Mouse (Mus musculus): Measurements from ENCODE around the gene Zfp384. TPM values are rescaled to one million over a fixed set of nuclear protein-coding genes. Genes with fewer than 3 reads are reported as not detected.
A peak's percentile ranks its signal among the peaks of the same experiment; 100 is the strongest.

The Zfp384 gene
- polyA plus RNA-seq, 1 experiment from 2014 or later, result 10.8 TPM

DNA sequence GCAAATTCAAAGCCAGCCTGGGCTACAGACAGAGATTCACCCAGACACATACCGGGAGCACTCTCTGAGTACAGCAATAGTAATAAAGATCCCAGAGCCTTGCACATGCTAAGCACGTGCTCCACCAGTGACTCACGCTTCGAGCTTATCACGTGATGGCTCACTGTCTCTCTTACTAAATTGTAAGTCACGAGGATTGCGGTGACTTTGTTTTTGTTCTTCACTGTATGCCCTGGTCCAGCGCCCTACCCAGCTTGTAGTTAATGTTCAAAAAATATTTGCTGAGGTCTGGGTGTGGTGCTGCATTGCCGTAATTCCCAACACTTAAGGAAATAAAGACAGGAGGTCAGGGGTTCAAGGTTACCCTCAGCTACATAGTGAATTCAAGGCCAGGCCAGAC is 15.6 kb upstream of the Zfp384 start:
- DNase-seq (ENCODE audit: low spot score), result no peak
- Histone ChIP-seq H3K9me3 (ENCODE audit: control insufficient read depth, low read length) (peaks cover 4% of the 10 kb centered on the region; the same call in 1 of the 2 replicates), H3K4me2 (ENCODE audit: low read length) (no peak overlapping the region), H3K4me1 (replicated peaks; ENCODE audit: control insufficient read depth, insufficient read depth, low read length) (peaks cover 9% of the 10 kb centered on the region; the same call in 1 of the 2 replicates), H3K4me3 (ENCODE audit: low read depth, low read length) (no peak overlapping the region), H3K27ac (ENCODE audit: low read depth) (no peak overlapping the region), H3K36me3 (ENCODE audit: control insufficient read depth, insufficient read depth, low read length) (no peaks in the 10 kb centered on the region), H3K27me3 (replicated peaks; ENCODE audit: control insufficient read depth, insufficient read depth, low read length) (peaks cover 48% of the 10 kb centered on the region), H3K9ac (ENCODE audit: low read length) (no peak overlapping the region)
- ATAC-seq (replicated peaks; ENCODE audit: low FRiP score, low TSS enrichment, low read depth), result peak; percentile 21; the same call in 1 of the 2 replicates
- 74% methylated on average over 9 of the region's 9 CpGs for WGBS

DNA sequence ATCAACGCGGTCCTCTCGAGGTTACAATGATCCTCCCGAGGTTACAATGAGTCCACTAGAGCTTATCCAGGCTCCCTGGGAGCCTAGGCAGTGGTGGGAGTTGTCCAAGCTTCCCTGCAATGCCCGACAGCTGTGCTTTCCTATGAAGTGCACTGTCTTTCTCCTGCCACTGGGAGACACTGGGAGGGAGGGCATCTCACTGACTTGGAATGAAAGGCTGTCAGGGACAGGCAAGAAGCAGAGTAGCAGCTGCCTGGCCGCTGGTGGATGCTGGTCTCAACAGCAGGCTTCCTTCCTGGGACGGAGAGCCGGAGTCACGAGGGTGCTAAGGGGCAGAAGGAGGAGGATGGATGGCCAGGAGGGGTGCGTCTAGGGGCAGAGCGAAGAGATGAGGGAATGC is 15.1 kb upstream of the Zfp384 start:
- H3K4me1 ChIP-seq (replicated peaks; ENCODE audit: control insufficient read depth, insufficient read depth, low read length), result peaks cover 9% of the 10 kb centered on the region; the same call in 1 of the 2 replicates
- H3K4me3 ChIP-seq (ENCODE audit: low read depth, low read length), result no peak overlapping the region
- DNase-seq (ENCODE audit: low spot score) (peak; percentile 58), ATAC-seq (replicated peaks; ENCODE audit: low FRiP score, low TSS enrichment, low read depth) (no peak)
- no peaks in the 10 kb centered on the region for H3K36me3 ChIP-seq (ENCODE audit: control insufficient read depth, insufficient read depth, low read length)
- H3K9me3 ChIP-seq (ENCODE audit: control insufficient read depth, low read length), result peaks cover 4% of the 10 kb centered on the region; the same call in 1 of the 2 replicates
- H3K4me2 ChIP-seq (ENCODE audit: low read length), result peak overlapping the region; percentile 1; the same call in 1 of the 2 replicates
- no peak overlapping the region for H3K9ac ChIP-seq (ENCODE audit: low read length)
- H3K27me3 ChIP-seq (replicated peaks; ENCODE audit: control insufficient read depth, insufficient read depth, low read length), result peaks cover 54% of the 10 kb centered on the region
- H3K27ac ChIP-seq (ENCODE audit: low read depth), result no peak overlapping the region
- WGBS, result 15% methylated on average over 11 of the region's 11 CpGs

DNA sequence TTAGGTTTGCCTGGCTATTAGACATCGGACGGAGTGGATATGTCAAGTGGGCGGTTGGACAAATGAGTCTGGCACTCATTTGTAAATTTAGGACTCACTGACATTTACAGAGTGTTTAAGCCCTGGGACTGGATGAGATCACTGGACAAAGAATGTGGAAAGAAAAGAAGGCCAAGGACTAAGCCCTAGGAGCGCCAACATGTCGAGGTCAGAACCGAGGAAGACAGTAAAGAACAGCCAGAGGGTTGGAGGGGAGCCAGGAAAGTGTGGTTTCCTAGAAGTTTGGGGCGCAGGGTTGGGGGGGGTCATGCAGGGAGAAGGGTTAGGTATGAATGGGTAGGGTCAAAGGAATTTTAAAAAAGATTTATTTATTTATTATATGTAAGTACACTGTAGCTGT is 13.7 kb upstream of the Zfp384 start:
- Histone ChIP-seq H3K9me3 (ENCODE audit: control insufficient read depth, low read length) (peaks cover 2% of the 10 kb centered on the region; the same call in 1 of the 2 replicates), H3K4me1 (replicated peaks; ENCODE audit: control insufficient read depth, insufficient read depth, low read length) (peaks cover 9% of the 10 kb centered on the region; the same call in 1 of the 2 replicates), H3K4me3 (ENCODE audit: low read depth, low read length) (no peak overlapping the region), H3K27ac (ENCODE audit: low read depth) (no peak overlapping the region), H3K9ac (ENCODE audit: low read length) (no peak overlapping the region), H3K27me3 (replicated peaks; ENCODE audit: control insufficient read depth, insufficient read depth, low read length) (peaks cover 67% of the 10 kb centered on the region), H3K4me2 (ENCODE audit: low read length) (no peak overlapping the region), H3K36me3 (ENCODE audit: control insufficient read depth, insufficient read depth, low read length) (no peaks in the 10 kb centered on the region)
- WGBS, result 77% methylated on average over 7 of the region's 7 CpGs
- no peak for ATAC-seq (replicated peaks; ENCODE audit: low FRiP score, low TSS enrichment, low read depth)
- no peak for DNase-seq (ENCODE audit: low spot score)

DNA sequence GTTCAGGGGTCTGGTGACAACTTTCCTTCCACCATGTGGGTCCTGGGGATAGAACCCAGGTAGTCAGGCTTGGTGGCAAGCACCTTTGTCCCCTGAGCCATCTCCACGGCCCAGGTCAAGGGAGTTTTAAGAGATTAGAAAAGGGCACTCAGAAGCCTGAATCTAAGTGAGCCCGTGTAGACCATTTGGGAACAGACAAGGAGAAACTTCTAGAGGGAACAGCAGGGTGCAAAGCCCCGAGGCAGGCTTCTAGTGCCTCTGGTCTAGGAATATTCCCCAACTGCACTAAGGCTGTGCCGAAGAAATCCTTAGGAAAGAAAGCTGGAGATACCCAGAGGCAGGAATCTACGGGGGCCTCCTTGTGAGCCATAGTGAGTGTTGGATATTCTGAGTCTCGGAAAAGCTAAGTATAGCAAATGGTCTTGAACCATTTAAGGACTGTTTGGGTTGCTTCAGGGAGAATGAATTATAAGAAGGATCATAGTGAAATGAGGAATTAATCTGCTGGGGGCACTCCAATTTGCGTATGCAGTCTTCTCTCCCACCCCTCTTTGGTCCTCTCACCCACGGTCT is 13.0 kb upstream of the Zfp384 start:
- DNase-seq (ENCODE audit: low spot score) (no peak), ATAC-seq (replicated peaks; ENCODE audit: low FRiP score, low TSS enrichment, low read depth) (no peak)
- Histone ChIP-seq H3K4me3 (ENCODE audit: low read depth, low read length) (0 out of 2 replicates have a peak overlapping the region, but pooled peaks have one; percentile 49), H3K9ac (ENCODE audit: low read length) (no peak overlapping the region), H3K9me3 (ENCODE audit: control insufficient read depth, low read length) (no peaks in the 10 kb centered on the region), H3K27me3 (replicated peaks; ENCODE audit: control insufficient read depth, insufficient read depth, low read length) (peaks cover 73% of the 10 kb centered on the region), H3K4me2 (ENCODE audit: low read length) (peak overlapping the region; percentile 94), H3K27ac (ENCODE audit: low read depth) (no peak overlapping the region), H3K36me3 (ENCODE audit: control insufficient read depth, insufficient read depth, low read length) (no peaks in the 10 kb centered on the region), H3K4me1 (replicated peaks; ENCODE audit: control insufficient read depth, insufficient read depth, low read length) (peaks cover 9% of the 10 kb centered on the region; the same call in 1 of the 2 replicates)
- WGBS, result 49% methylated on average over 8 of the region's 8 CpGs

DNA sequence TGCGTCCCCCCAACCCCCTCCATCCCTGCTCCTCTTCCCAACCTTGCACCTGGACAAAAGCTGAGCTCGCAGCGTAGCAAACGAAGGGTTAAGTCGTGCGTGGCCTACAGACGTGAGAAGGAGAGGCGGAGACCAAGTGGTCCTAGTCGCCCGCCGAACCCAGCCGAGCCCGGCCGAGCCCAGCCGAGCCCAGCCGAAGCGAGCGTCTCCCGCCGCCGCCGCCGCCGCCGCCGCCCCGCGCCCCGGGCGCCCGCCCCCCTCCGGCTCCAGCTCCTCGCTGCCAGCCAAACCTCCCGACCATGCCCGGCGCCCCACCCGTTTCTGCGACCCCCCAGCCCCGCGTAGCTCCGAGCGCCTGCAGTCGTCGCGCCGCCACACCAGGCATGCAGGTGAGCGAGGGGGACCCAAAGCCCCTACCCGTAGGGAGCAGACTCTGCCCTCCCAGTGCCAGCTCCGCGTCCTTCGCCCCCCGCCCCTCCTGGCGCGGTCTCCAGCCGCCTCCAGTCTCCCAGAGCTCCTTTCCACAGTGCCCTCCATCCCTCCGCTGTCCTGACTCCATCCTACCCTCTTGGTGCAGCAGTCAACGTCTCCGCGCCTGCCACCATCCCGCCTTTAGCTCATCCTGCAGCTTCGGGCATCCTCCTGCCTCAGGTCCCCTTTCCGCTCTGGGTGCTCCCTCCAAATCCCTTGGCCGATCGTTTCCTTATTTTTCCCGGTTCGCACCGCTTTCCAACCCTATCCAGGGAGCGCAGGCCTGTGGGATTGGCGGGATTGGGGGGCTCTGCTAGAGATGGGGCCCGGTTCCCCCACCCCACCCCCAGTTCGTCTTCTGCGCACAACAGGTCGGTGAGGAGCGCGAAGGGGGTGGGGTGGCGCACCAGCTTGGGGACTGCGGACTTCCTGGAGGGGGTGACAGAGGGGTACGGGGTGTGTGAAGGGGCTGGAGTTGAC is 12.1 kb upstream of the Zfp384 start, which contains the start of gene Pianp:
Gene Pianp (plus strand): TSS at position 144 of the 951 bp plus-strand sequence.
- Histone ChIP-seq H3K27me3 (replicated peaks; ENCODE audit: control insufficient read depth, insufficient read depth, low read length) (peaks cover 78% of the 10 kb centered on the region), H3K9ac (ENCODE audit: low read length) (peak within 1 kb of the TSS; percentile 47), H3K4me1 (replicated peaks; ENCODE audit: control insufficient read depth, insufficient read depth, low read length) (peaks cover 9% of the 10 kb centered on the region; the same call in 1 of the 2 replicates), H3K36me3 (ENCODE audit: control insufficient read depth, insufficient read depth, low read length) (no peaks in the 10 kb centered on the region), H3K4me2 (ENCODE audit: low read length) (peak within 1 kb of the TSS; percentile 94), H3K9me3 (ENCODE audit: control insufficient read depth, low read length) (no peaks in the 10 kb centered on the region), H3K4me3 (ENCODE audit: low read depth, low read length) (peak within 1 kb of the TSS; percentile 49), H3K27ac (ENCODE audit: low read depth) (no peak within 1 kb of the TSS)
- peak; percentile 65 for ATAC-seq (replicated peaks; ENCODE audit: low FRiP score, low TSS enrichment, low read depth)
- peak; percentile 91 for DNase-seq (ENCODE audit: low spot score)
- WGBS, result under 1% methylated on average over 76 of the region's 78 CpGs

DNA sequence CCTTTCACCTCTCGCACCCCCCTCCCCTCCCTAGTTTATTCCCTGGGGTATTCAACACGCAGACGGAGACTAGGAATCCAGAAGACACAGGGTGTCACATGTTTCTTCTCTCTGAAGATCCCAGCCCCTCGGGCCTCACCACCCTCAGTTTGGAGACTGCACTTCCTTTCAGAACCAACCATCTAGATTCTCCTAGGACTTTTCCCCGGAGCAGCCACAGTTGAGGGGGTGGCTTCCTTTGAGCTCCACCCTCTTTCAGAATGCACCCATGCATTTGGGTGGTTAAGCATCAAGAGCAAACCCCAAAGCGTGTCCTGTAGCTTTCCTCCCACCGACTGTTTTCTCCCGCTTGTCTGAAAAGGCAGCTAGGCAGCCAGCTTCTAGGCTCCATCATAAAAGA is 10.9 kb upstream of the Zfp384 start:
- no peak for DNase-seq (ENCODE audit: low spot score)
- H3K9me3 ChIP-seq (ENCODE audit: control insufficient read depth, low read length), result no peaks in the 10 kb centered on the region
- peaks cover 81% of the 10 kb centered on the region for H3K27me3 ChIP-seq (replicated peaks; ENCODE audit: control insufficient read depth, insufficient read depth, low read length)
- H3K4me3 ChIP-seq (ENCODE audit: low read depth, low read length), result no peak overlapping the region
- peaks cover 9% of the 10 kb centered on the region; the same call in 1 of the 2 replicates for H3K4me1 ChIP-seq (replicated peaks; ENCODE audit: control insufficient read depth, insufficient read depth, low read length)
- 10% methylated on average over 8 of the region's 8 CpGs for WGBS
- H3K27ac ChIP-seq (ENCODE audit: low read depth), result no peak overlapping the region
- H3K4me2 ChIP-seq (ENCODE audit: low read length), result no peak overlapping the region
- H3K36me3 ChIP-seq (ENCODE audit: control insufficient read depth, insufficient read depth, low read length), result no peaks in the 10 kb centered on the region
- no peak for ATAC-seq (replicated peaks; ENCODE audit: low FRiP score, low TSS enrichment, low read depth)
- no peak overlapping the region for H3K9ac ChIP-seq (ENCODE audit: low read length)

DNA sequence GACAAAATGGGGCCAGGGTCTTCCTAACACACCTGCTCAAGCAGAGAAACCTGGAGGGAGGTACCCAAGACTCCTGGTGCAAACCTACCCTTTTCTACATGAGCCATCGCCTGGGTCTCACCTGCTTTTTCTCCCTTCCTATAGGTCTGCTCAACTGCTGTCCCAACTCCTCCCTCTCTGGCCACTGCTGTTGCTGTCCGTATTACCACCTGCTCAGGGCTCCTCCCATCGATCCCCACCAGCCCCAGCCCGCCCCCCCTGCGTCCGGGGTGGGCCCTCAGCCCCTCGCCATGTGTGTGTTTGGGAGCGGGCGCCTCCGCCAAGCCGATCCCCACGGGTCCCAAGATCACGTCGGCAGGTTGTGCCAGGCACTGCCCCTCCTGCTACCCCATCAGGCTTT is 9.9 kb upstream of the Zfp384 start:
- Histone ChIP-seq H3K9ac (ENCODE audit: low read length) (no peak overlapping the region), H3K4me2 (ENCODE audit: low read length) (no peak overlapping the region), H3K36me3 (ENCODE audit: control insufficient read depth, insufficient read depth, low read length) (no peaks in the 10 kb centered on the region), H3K4me1 (replicated peaks; ENCODE audit: control insufficient read depth, insufficient read depth, low read length) (peaks cover 12% of the 10 kb centered on the region; the same call in 1 of the 2 replicates), H3K9me3 (ENCODE audit: control insufficient read depth, low read length) (no peaks in the 10 kb centered on the region), H3K4me3 (ENCODE audit: low read depth, low read length) (no peak overlapping the region), H3K27me3 (replicated peaks; ENCODE audit: control insufficient read depth, insufficient read depth, low read length) (peaks cover 76% of the 10 kb centered on the region), H3K27ac (ENCODE audit: low read depth) (no peak overlapping the region)
- ATAC-seq (replicated peaks; ENCODE audit: low FRiP score, low TSS enrichment, low read depth), result no peak
- DNase-seq (ENCODE audit: low spot score), result no peak
- 26% methylated on average over 14 of the region's 14 CpGs for WGBS

DNA sequence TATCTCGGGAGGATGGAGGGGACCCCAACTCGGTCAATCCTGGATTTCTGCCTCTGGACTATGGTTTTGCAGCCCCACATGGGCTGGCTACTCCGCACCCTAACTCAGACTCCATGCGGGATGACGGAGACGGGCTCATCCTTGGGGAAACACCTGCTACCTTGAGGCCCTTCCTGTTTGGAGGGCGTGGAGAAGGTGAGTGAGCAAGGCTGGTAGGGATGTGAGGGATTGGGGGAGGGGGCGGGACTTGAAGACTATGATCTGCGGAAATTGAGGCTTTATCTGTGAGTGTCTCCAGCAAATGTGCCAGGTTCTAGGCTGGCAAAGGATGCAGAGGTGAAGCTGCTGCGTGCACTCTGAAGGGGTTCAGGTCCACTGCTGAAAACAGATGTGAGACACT is 9.4 kb upstream of the Zfp384 start:
- ATAC-seq (replicated peaks; ENCODE audit: low FRiP score, low TSS enrichment, low read depth), result no peak
- H3K9ac ChIP-seq (ENCODE audit: low read length), result no peak overlapping the region
- H3K27ac ChIP-seq (ENCODE audit: low read depth), result no peak overlapping the region
- H3K4me1 ChIP-seq (replicated peaks; ENCODE audit: control insufficient read depth, insufficient read depth, low read length), result peaks cover 12% of the 10 kb centered on the region; the same call in 1 of the 2 replicates
- H3K36me3 ChIP-seq (ENCODE audit: control insufficient read depth, insufficient read depth, low read length), result no peaks in the 10 kb centered on the region
- peaks cover 72% of the 10 kb centered on the region for H3K27me3 ChIP-seq (replicated peaks; ENCODE audit: control insufficient read depth, insufficient read depth, low read length)
- no peaks in the 10 kb centered on the region for H3K9me3 ChIP-seq (ENCODE audit: control insufficient read depth, low read length)
- no peak overlapping the region for H3K4me3 ChIP-seq (ENCODE audit: low read depth, low read length)
- no peak for DNase-seq (ENCODE audit: low spot score)
- WGBS, result 32% methylated on average over 10 of the region's 10 CpGs
- no peak overlapping the region for H3K4me2 ChIP-seq (ENCODE audit: low read length)

All from intestine, embryonic 14.5 days (tissue).